8 mouse cellular contexts compared by ENCODE assay signal in genomic region chr2:170130780-170131645, GRCm38 (mm10). TPM values are rescaled to one million over a fixed set of nuclear protein-coding genes. Genes with fewer than 3 reads are reported as not detected.
DNase-seq lines count a peak whose midpoint lies in the region; ATAC-seq and TF ChIP-seq lines count a peak whose summit lies in the region.

No protein-coding gene starts in this region.

- DNase-seq in CD4-positive, CD25-positive, alpha-beta regulatory T cell, adult 2 months (ENCODE audit: low read depth, low spot score), result peak; percentile 93
- peak; percentile 78 to 81 for DNase-seq in adrenal gland, postnatal 4 days (ENCODE audit: low spot score in 2 of 2)
- peak; percentile 98 for DNase-seq in forebrain, embryonic 11.5 days (ENCODE audit: low spot score)
- DNase-seq in heart, postnatal 10 days, result peak; percentile 89 to 90
- peak; percentile 92 to 95 for DNase-seq in kidney, postnatal 4 days
- DNase-seq in lung, adult 2 months, result peak; percentile 82
- DNase-seq in testis, postnatal 14 days (ENCODE audit: low spot score), result peak; percentile 88

- H3K27me3 ChIP-seq in forebrain, embryonic 11.5 days (ENCODE audit: control insufficient read depth, insufficient read depth, low read length), result no peaks in the 10 kb centered on the region

- peak overlapping the region; percentile 88 for H3K27ac ChIP-seq in forebrain, embryonic 11.5 days (ENCODE audit: low read depth, low read length)

- ATAC-seq in forebrain, embryonic 11.5 days (replicated peaks; ENCODE audit: low FRiP score), result peak; percentile 89
- ATAC-seq in neutrophil, adult 5-6 weeks (ENCODE audit: extremely low read depth, insufficient number of reproducible peaks, low FRiP score, poor library complexity, severe bottlenecking), result peak; percentile 45

- H3K4me1 ChIP-seq in forebrain, embryonic 11.5 days (replicated peaks; ENCODE audit: control insufficient read depth, insufficient read depth, low read length), result peaks cover 26% of the 10 kb centered on the region
- peaks cover 24% of the 10 kb centered on the region for H3K4me1 ChIP-seq in lung, adult 2 months (ENCODE audit: control insufficient read depth, insufficient read depth, low read length)

- peak overlapping the region; percentile 89 for H3K4me3 ChIP-seq in forebrain, embryonic 11.5 days (ENCODE audit: low read depth, low read length)
- H3K4me3 ChIP-seq in lung, adult 2 months (replicated peaks; ENCODE audit: extremely low read depth, low read depth, low read length), result peak overlapping the region; percentile 80

- H3K9me3 ChIP-seq in forebrain, embryonic 11.5 days (ENCODE audit: control insufficient read depth, low read length), result no peaks in the 10 kb centered on the region

- intact Hi-C loops in heart, postnatal 10 days (cut with DNase I), result loop anchor here (5.0 kb wide), 1 partner anchor 86 kb away; no protein-coding TSS in a partner anchor

- peak overlapping the region; percentile 95 for H3K9ac ChIP-seq in forebrain, embryonic 11.5 days (ENCODE audit: low read length)

- peak; percentile 12; the same call in 1 of the 2 replicates for TF ChIP-seq POLR2A in lung, adult 2 months (IDR thresholded peaks at IDR 0.05; ENCODE audit: borderline replicate concordance, extremely low read depth, low read depth, low read length)

- no peaks in the 10 kb centered on the region for H3K36me3 ChIP-seq in forebrain, embryonic 11.5 days (ENCODE audit: control insufficient read depth, insufficient read depth, low read length)

- TF ChIP-seq CTCF in lung, adult 2 months (IDR thresholded peaks at IDR 0.05; ENCODE audit: insufficient read depth, low read length), result no peak

- peak overlapping the region; percentile 54 for H3K4me2 ChIP-seq in forebrain, embryonic 11.5 days (ENCODE audit: low read depth, low read length, severe bottlenecking)

- 1% methylated on average over 72 of the region's 122 CpGs for WGBS in forebrain, embryonic 11.5 days
- WGBS in lung, adult 2 months, result 1% methylated on average over 102 of the region's 122 CpGs

RNA-seq across cellular contexts. Expression of gene Zfp217, which starts 16.9 kb away (rescaled TPM):
- total RNA-seq in adrenal gland, postnatal 4 days (2021), result 10 to 100 TPM; 34.9 to 37.9 TPM
- 3.8 and 3.9 TPM in 2 replicates for polyA plus RNA-seq in forebrain, embryonic 11.5 days (2014; fragmentation: Nextera tagmentation; extraction: Ambion mirVana)
- 10 to 100 TPM; 14.4 to 17.7 TPM for total RNA-seq in heart, postnatal 10 days (2021)
- polyA plus RNA-seq in lung, adult 2 months (2012; rRNA removed), result 13.7 and 19.8 TPM in 2 replicates
- 76.0 and 83.2 TPM in 2 replicates for total RNA-seq in neutrophil, adult 5-6 weeks (2017)

Comparison
In these comparisons a context has a peak if more than half of its experiments do, and no peak if none do; other contexts are left out.
1. Peak in every context shown above with its lines: DNase-seq, ATAC-seq, H3K4me3 ChIP-seq and H3K27ac ChIP-seq.